Mouse (Mus musculus): Measurements from ENCODE around the gene Wdr19.

The Wdr19 gene

GRCm38 (mm10) chr5:65199346-65200128 is at the start of gene Wdr19:
Wdr19 (plus strand) TSS chr5:65199696.
- DNase-seq: peak; percentile 100

GRCm38 (mm10) chr5:65149706-65150105 is 49.8 kb upstream of the Wdr19 start:
- DNase-seq: peak; percentile 65

GRCm38 (mm10) chr5:65150376-65150955 is 49.0 kb upstream of the Wdr19 start:
- peak; percentile 76 for DNase-seq

GRCm38 (mm10) chr5:65151276-65151675 is 48.2 kb upstream of the Wdr19 start:
- DNase-seq: no peak

GRCm38 (mm10) chr5:65151767-65152166 is 47.7 kb upstream of the Wdr19 start:
- DNase-seq: no peak

- no peak for DNase-seq
These were observed 45.2 kb upstream of the Wdr19 start for GRCm38 (mm10) chr5:65154287-65154686.

GRCm38 (mm10) chr5:65156853-65157252 is 42.6 kb upstream of the Wdr19 start:
- DNase-seq: peak; percentile 44

- peak; percentile 86 for DNase-seq
These were observed 41.8 kb upstream of the Wdr19 start for GRCm38 (mm10) chr5:65157412-65158381.

GRCm38 (mm10) chr5:65158696-65159305 is 40.7 kb upstream of the Wdr19 start:
- DNase-seq: no peak

GRCm38 (mm10) chr5:65163001-65163400 is 36.5 kb upstream of the Wdr19 start:
- DNase-seq: no peak

GRCm38 (mm10) chr5:65163489-65164092 is 35.9 kb upstream of the Wdr19 start:
- no peak for DNase-seq

- DNase-seq: no peak
These were observed 29.3 kb upstream of the Wdr19 start for GRCm38 (mm10) chr5:65170206-65170605.

GRCm38 (mm10) chr5:65175035-65175917 is 24.2 kb upstream of the Wdr19 start:
- DNase-seq: peak; percentile 19

- DNase-seq: no peak
These were observed 23.5 kb upstream of the Wdr19 start for GRCm38 (mm10) chr5:65175918-65176484.

GRCm38 (mm10) chr5:65177026-65177514 is 22.4 kb upstream of the Wdr19 start:
- peak; percentile 73 for DNase-seq

- no peak for DNase-seq
These were observed 21.0 kb upstream of the Wdr19 start for GRCm38 (mm10) chr5:65178477-65178876.

- DNase-seq: no peak
These were observed 18.2 kb upstream of the Wdr19 start for GRCm38 (mm10) chr5:65181160-65181793.

- DNase-seq: no peak
These were observed 17.7 kb upstream of the Wdr19 start for GRCm38 (mm10) chr5:65181794-65182169.

- no peak for DNase-seq
These were observed 17.2 kb upstream of the Wdr19 start for GRCm38 (mm10) chr5:65182268-65182667.

- DNase-seq: no peak
These were observed 7.9 kb upstream of the Wdr19 start for GRCm38 (mm10) chr5:65191601-65192000.
